Mouse (Mus musculus) c-Kit-negative CD71-positive TER-119-positive erythroid progenitor cells, embryonic 14.5 days (primary cell): ENCODE data around the gene Myo1b.

ENCODE experiments used
- DNase-seq: peaks from one replicate; pipeline ENCODE4 v3.0.0-alpha.2; 2013; ENCODE audit warnings: low read depth, low spot score

Gene Myo1b

DNA sequence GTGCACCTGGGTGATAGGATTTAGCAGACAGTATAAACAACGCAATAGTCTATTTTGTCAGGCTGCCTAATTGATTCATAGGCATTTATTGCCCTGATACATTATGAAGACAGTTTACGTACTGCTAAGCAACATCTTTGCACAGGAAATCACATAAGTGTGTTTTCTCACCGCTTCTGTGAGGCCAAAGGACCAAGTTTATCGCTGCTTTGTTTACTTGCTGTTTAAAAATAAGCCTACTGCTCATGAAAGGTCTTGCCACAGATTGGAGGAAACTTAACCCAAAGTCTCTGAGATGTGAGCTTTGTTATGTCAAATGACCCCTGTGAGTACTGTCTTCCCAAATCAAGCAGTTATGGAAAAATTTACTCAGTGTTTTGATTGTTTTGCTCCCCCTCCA, 187.1 kb downstream of the Myo1b start:
- DNase-seq, result no peak

DNA sequence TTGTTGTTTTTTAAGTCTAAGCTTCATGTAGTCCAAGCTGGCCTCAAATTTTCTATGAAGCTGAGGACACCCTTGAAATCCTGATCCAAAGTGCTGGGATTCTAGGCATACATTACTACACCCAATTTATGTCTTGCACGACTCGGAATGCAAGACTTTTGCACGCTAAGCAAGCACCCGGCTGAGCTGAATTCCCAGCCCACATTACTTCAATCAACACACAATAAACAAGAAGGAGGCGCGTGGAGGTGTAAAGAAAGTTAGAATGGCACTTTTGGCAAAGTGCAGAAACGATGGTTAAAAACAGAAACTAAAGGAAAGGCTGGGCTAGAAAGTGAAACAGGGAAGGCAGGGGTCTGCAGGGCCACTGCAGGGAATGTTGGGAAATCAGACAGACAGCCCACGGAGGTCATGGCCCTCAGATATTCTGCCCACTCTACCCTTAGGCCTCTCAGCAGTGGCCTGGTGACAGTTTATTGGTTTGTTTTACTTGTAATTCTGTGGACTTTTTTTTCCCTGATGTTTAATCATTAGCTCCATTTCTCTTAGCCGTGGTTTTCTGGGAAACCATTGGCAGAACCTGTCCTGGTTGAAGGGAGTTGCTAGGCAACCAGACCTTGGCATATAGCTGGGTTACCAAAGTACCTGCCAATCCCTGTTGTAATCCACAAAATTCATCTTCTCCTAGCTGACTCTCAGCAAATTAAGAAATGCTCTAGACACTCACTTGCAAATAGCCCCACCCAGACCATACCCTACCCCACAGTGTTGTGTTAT, 195.8 kb downstream of the Myo1b start:
- no peak for DNase-seq

DNA sequence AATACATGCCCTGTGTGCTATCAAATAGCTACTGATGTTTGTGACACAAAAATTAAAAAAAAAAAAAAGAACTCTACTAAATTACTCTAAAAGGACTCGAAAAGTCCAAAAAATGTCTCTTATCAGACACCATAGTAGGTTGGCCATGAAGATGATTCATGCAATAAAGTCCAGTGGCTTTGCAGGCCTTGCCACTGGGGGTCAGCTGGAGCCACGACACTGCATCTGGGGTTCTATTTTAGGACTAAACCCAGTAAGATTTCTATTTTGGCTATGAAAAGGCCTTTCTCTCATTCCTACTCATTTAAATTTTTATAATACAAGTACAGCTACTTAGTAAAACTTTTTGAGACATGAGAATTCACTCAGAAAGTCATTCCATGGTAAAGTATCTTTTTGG, 205.0 kb downstream of the Myo1b start:
- DNase-seq, result no peak

DNA sequence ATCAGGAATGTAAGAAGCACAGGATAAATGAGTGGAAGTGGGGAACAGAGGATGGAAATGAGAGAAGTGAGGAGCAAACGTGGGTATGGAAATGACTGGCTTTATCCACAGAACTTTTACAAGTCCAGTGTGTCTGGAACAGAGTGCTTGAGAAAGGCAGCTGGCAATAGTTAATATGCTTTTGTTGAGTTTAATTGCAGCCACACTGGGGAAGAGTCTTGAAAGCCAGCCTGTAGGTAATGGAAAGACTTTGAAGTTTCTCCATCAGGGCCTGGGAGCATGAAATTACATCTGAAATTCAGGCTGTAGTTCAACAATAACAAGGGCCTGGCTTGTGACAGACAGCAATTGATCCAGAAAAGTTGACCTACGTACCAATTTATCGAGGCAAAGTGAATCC, 209.8 kb downstream of the Myo1b start:
- no peak for DNase-seq

DNA sequence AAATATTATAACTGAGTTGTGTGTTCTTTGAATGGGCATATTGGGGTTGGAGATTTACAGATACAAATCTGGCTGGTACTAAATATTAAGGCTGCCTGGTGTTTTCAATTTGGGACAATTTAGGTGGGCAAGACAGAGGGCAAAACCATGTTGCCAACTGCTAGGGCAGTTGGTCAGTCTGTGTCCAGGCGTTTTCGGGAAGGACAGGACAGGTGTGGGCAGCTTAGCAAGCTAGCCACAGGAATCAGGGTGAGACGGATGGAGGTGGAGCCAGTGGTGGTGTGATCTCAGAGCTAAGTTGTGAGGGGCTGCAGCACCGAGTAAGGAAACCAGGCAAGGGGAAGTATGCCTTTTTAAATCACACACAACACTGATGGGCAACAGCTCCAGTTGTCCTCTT, 211.3 kb downstream of the Myo1b start:
- DNase-seq, result no peak
